Mouse (Mus musculus) brain, embryonic 14.5 days (tissue): Measurements from ENCODE around the gene Bach2.

ENCODE experiments used
- CTCF ChIP-seq: fragments of 200-500 bp; IDR thresholded peaks from 2 replicates; pipeline ENCODE4 v1.5.1; 2012; ENCODE audit warnings: inconsistent platforms, mild to moderate bottlenecking, moderate library complexity, borderline replicate concordance; ENCODE audit not compliant: insufficient read depth, insufficient read length; ENCODE audit errors: extremely low read depth
- POLR2A ChIP-seq: fragments of 200-500 bp; IDR thresholded peaks from 2 replicates; pipeline ENCODE4 v1.6.1; 2012; ENCODE audit warnings: mild to moderate bottlenecking, inconsistent platforms, borderline replicate concordance; ENCODE audit not compliant: poor library complexity, insufficient read depth, insufficient read length, severe bottlenecking; ENCODE audit errors: extremely low read depth

DNA sequence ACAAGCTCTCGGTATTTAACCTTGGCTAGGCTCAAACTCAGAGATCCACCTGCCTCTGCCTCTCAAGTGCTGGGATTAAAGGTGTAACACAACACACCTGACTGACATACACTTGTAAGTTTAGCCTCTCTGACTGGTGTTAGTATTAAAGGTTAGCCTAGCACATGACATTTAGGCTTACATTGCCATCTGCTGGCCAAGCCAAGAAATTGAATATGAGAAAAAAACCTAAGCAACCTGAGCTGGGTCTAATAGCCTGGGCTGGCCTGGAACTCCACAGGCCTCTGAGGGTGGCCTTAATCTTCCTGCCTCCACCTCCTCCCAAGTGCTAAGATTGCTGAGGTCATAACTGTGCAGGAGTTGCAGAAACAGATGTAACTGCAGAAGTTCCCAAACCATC, 333.5 kb downstream of the Bach2 start:
- TF ChIP-seq CTCF (peak; percentile 65; the same call in 1 of the 2 replicates), POLR2A (no peak)
